Mouse (Mus musculus) kidney, embryonic 14.5 days (tissue): Measurements from ENCODE around the gene Rnf123. TPM values are rescaled to one million over a fixed set of nuclear protein-coding genes. Genes with fewer than 3 reads are reported as not detected.

Experiments used
- ATAC-seq: fragments of 200-750 bp; cut with Nextera tagmentation; 2 replicates; pipeline ENCODE4 v1.8.0; 2017; ENCODE audit warnings: moderate number of reproducible peaks, mild to moderate bottlenecking, moderate TSS enrichment, moderate library complexity; ENCODE audit not compliant: low FRiP score, low TSS enrichment
- H3K27ac ChIP-seq: fragments of 300-500 bp; sonication (generic); 2 replicates; pipeline ENCODE4 v1.5.1; 2014; ENCODE audit warnings: low read depth, mild to moderate bottlenecking, low read length, moderate library complexity, mixed read lengths
- H3K27me3 ChIP-seq: fragments of 300-500 bp; sonication (generic); 2 replicates; pipeline ENCODE4 v1.6.1; 2014; ENCODE audit warnings: mild to moderate bottlenecking, low read length; ENCODE audit not compliant: control insufficient read depth, insufficient read depth
- H3K36me3 ChIP-seq: fragments of 300-500 bp; sonication (generic); 2 replicates; pipeline ENCODE4 v1.6.1; 2014; ENCODE audit warnings: low read length, mixed read lengths; ENCODE audit not compliant: control insufficient read depth, insufficient read depth
- H3K4me1 ChIP-seq: fragments of 300-500 bp; sonication (generic); 2 replicates; pipeline ENCODE4 v1.6.1; 2014; ENCODE audit warnings: low read length, mixed read lengths; ENCODE audit not compliant: control insufficient read depth, insufficient read depth
- H3K4me2 ChIP-seq: fragments of 300-500 bp; sonication (generic); replicated peaks from 2 replicates; pipeline ENCODE4 v1.6.1; 2014; ENCODE audit warnings: low read depth, mild to moderate bottlenecking, low read length
- H3K4me3 ChIP-seq: fragments of 300-500 bp; sonication (generic); 2 replicates; pipeline ENCODE4 v1.5.1; 2014; ENCODE audit warnings: mild to moderate bottlenecking, low read length
- H3K9ac ChIP-seq: fragments of 300-500 bp; sonication (generic); 2 replicates; pipeline ENCODE4 v1.6.1; 2014; ENCODE audit warnings: low read depth, mild to moderate bottlenecking, low read length, moderate library complexity
- H3K9me3 ChIP-seq: fragments of 300-500 bp; sonication (generic); 2 replicates; pipeline ENCODE4 v1.6.1; 2016; ENCODE audit warnings: low read length; ENCODE audit not compliant: control insufficient read depth
- WGBS: fragments of 180-500 bp; shearing (Covaris S2); extraction: QIAGEN DNeasy Blood & Tissue Kit; methylation state at CpG from one replicate; pipeline ENCODE4 v1.1.7; 2014; 5-methylcytosine and 5-hydroxymethylcytosine counted together
- polyA plus RNA-seq: library from polyadenylated mRNA; unstranded; fragments of >200 nt; fragmentation: Nextera tagmentation; extraction: Ambion mirVana; gene quantifications from 2 replicates; pipeline ENCODE4 v1.2.1, GENCODE M21; 2014

Rnf123 gene
- polyA plus RNA-seq, 1 experiment from 2014 or later = 30.9 TPM

- no peak for ATAC-seq
- Histone ChIP-seq H3K4me1 (peaks cover 11% of the 10 kb centered on the region), H3K9me3 (no peaks in the 10 kb centered on the region), H3K27ac (no peak overlapping the region), H3K27me3 (no peaks in the 10 kb centered on the region), H3K36me3 (peaks cover 54% of the 10 kb centered on the region), H3K4me2 (no peak overlapping the region), H3K4me3 (no peak overlapping the region), H3K9ac (no peak overlapping the region)
- WGBS = 87% methylated on average over 4 of the region's 4 CpGs
These were observed 36.6 kb downstream of the Rnf123 start for GRCm38 (mm10) chr9:108046582-108046981.

DNA sequence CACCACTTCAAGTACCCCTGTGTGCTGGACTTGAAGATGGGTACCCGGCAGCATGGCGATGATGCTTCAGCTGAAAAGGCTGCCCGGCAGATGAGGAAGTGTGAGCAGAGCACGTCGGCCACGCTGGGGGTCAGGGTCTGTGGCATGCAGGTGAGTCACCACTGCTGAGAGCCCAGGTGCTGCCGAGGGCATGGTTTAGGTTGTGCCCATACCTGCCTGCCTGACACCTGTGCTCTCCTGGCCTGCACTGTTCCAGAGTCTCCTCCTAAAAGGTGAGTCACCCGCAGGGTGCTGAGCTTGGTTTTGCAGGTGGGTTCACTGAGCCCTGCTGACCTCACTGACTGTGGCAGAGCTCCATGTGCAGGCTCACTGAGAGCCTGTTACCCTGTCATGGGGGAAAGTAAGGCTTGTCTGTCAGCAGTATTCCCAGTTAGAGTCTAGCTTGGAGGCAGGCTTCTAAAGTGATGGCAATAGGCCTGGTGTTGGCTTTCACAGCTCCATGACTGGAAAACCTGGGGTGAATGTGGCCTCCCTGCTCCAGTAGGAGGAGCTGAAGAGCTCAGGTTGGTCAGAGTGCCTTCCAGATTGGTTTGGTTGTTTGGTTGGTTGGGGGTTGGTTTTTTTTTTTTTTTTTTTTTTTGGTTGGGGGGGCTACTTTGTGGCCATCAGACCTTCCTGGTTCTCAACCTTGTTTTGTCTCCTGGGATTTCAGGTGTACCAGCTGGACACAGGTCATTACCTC, 38.2 kb downstream of the Rnf123 start:
- Histone ChIP-seq H3K4me2 (no peak overlapping the region), H3K4me1 (peaks cover 8% of the 10 kb centered on the region), H3K4me3 (no peak overlapping the region), H3K27me3 (no peaks in the 10 kb centered on the region), H3K36me3 (peaks cover 59% of the 10 kb centered on the region), H3K9ac (no peak overlapping the region), H3K9me3 (no peaks in the 10 kb centered on the region), H3K27ac (no peak overlapping the region)
- no peak for ATAC-seq
- WGBS = 97% methylated on average over 8 of the region's 8 CpGs

- no peaks in the 10 kb centered on the region for H3K4me1 ChIP-seq
- peaks cover 49% of the 10 kb centered on the region for H3K36me3 ChIP-seq
- H3K27me3 ChIP-seq = no peaks in the 10 kb centered on the region
- H3K9me3 ChIP-seq = no peaks in the 10 kb centered on the region
- H3K4me3 ChIP-seq = no peak overlapping the region
- WGBS = 98% methylated on average over 2 of the region's 2 CpGs
- no peak overlapping the region for H3K9ac ChIP-seq
- H3K4me2 ChIP-seq = no peak overlapping the region
- H3K27ac ChIP-seq = no peak overlapping the region
- ATAC-seq = no peak
These were observed 47.6 kb downstream of the Rnf123 start for GRCm38 (mm10) chr9:108035331-108036156.

DNA sequence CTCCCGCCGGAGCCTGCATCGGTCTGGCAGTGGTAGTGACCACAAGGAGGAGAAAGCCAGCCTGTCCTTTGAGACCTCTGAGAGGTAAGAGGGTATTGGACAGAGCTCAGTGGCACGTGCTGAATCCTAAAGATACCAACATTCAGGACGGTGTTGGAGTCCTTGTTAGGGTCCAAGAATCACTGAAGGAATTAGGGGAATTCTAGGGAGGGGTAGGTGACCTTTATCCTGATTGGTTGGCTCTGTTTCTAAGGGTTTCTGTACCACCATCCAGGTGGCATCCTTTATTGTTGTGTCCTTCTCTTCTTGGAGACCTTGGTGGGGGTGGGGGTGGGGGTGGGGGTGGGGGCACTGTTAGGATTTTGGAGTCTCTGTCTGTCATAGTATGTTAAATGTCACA, 51.0 kb downstream of the Rnf123 start:
- H3K27ac ChIP-seq = no peak overlapping the region
- no peak for ATAC-seq
- no peaks in the 10 kb centered on the region for H3K27me3 ChIP-seq
- no peak overlapping the region for H3K9ac ChIP-seq
- no peak overlapping the region for H3K4me3 ChIP-seq
- peaks cover 57% of the 10 kb centered on the region for H3K36me3 ChIP-seq
- no peaks in the 10 kb centered on the region for H3K9me3 ChIP-seq
- no peak overlapping the region for H3K4me2 ChIP-seq
- H3K4me1 ChIP-seq = no peaks in the 10 kb centered on the region
- WGBS = 92% methylated on average over 5 of the region's 5 CpGs

GRCm38 (mm10) chr9:108027867-108028266, 55.3 kb downstream of the Rnf123 start:
- H3K4me3 ChIP-seq = no peak overlapping the region
- no peaks in the 10 kb centered on the region for H3K4me1 ChIP-seq
- no peak overlapping the region for H3K27ac ChIP-seq
- no peaks in the 10 kb centered on the region for H3K9me3 ChIP-seq
- H3K27me3 ChIP-seq = no peaks in the 10 kb centered on the region
- ATAC-seq = no peak
- H3K36me3 ChIP-seq = peaks cover 57% of the 10 kb centered on the region
- H3K9ac ChIP-seq = no peak overlapping the region
- WGBS = 95% methylated on average over 3 of the region's 3 CpGs
- no peak overlapping the region for H3K4me2 ChIP-seq

DNA sequence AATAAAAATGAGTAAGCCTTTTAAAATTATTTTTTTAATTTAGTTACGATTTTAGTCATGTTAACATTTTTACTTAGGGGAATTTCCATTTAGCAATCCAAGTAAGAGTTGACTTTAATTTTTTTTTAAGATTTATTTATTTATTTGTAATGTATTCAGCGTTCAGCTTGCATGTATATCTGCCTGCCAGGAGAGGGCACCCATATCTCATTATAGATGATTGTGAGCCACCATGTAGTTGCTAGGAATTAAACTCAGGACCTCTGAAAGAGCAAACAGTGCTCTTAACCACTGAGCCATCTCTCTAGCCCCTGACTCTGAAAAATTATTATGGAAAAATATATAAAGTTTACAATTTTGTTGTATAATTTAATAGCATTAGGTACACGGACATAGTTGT, 56.6 kb downstream of the Rnf123 start:
- WGBS = 91% methylated on average over 3 of the region's 3 CpGs
- Histone ChIP-seq H3K4me1 (no peaks in the 10 kb centered on the region), H3K4me2 (no peak overlapping the region), H3K27me3 (no peaks in the 10 kb centered on the region), H3K36me3 (peaks cover 45% of the 10 kb centered on the region), H3K4me3 (no peak overlapping the region), H3K9me3 (no peaks in the 10 kb centered on the region), H3K9ac (no peak overlapping the region), H3K27ac (no peak overlapping the region)
- no peak for ATAC-seq

DNA sequence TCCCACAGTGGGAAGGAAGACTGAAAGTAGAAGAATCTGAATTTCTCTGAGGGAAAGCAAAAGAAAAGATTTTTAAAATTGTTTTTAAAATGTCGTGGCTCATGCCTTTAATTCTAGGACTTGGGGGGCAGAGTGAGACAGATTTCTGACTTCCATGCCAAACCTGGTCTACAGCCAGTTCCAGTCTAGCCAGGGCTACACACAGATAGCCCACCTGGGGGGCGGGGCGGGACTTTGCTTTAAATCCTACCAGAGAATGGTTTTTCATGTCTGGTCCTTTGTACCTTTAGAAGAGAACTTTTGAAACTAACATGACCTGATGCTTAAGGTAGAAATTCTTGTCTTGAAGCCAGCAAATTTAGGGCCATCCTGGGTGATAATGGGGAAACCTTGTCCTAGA, 59.9 kb downstream of the Rnf123 start:
- Histone ChIP-seq H3K27me3 (no peaks in the 10 kb centered on the region), H3K4me3 (no peak overlapping the region), H3K4me2 (no peak overlapping the region), H3K4me1 (peaks cover 3% of the 10 kb centered on the region; the same call in 1 of the 2 replicates), H3K9ac (no peak overlapping the region), H3K9me3 (no peaks in the 10 kb centered on the region), H3K27ac (no peak overlapping the region), H3K36me3 (peaks cover 36% of the 10 kb centered on the region)
- no peak for ATAC-seq
- WGBS = 91% methylated on average over 3 of the region's 3 CpGs

DNA sequence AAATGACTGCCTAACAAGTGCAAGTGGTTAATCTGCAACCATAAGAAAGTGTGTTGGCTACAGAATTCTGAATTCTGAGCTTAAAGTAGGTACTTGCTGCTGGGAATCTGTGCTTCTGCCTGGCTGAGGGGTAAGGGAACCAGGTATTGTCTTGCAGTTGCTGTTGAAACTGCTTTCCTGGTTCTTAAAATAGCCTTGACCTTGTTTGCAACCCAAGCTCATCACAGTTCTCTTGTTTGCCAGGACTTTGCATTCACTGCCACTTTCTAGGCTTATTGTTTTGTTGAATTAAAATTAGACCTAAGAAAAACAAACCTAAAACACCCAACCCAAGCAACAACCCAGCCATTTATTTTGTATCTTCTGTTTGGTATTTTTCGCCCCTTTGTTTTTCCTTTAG, 62.4 kb downstream of the Rnf123 start:
- peaks cover 23% of the 10 kb centered on the region for H3K36me3 ChIP-seq
- no peak overlapping the region for H3K9ac ChIP-seq
- WGBS = 88% methylated on average over 1 of the region's 1 CpGs
- H3K27me3 ChIP-seq = no peaks in the 10 kb centered on the region
- no peak for ATAC-seq
- no peak overlapping the region for H3K27ac ChIP-seq
- peaks cover 3% of the 10 kb centered on the region; the same call in 1 of the 2 replicates for H3K4me1 ChIP-seq
- no peaks in the 10 kb centered on the region for H3K9me3 ChIP-seq
- no peak overlapping the region for H3K4me2 ChIP-seq
- no peak overlapping the region for H3K4me3 ChIP-seq

- Histone ChIP-seq H3K4me3 (no peak overlapping the region), H3K36me3 (peaks cover 8% of the 10 kb centered on the region; the same call in 1 of the 2 replicates), H3K9ac (no peak overlapping the region), H3K27me3 (no peaks in the 10 kb centered on the region), H3K4me2 (no peak overlapping the region), H3K27ac (no peak overlapping the region), H3K9me3 (no peaks in the 10 kb centered on the region), H3K4me1 (peaks cover 3% of the 10 kb centered on the region; the same call in 1 of the 2 replicates)
- no peak for ATAC-seq
- WGBS = 89% methylated on average over 3 of the region's 3 CpGs
These were observed 66.0 kb downstream of the Rnf123 start for GRCm38 (mm10) chr9:108017127-108017526.
